9 mouse cellular contexts compared by ENCODE assay signal in the genomic region with DNA sequence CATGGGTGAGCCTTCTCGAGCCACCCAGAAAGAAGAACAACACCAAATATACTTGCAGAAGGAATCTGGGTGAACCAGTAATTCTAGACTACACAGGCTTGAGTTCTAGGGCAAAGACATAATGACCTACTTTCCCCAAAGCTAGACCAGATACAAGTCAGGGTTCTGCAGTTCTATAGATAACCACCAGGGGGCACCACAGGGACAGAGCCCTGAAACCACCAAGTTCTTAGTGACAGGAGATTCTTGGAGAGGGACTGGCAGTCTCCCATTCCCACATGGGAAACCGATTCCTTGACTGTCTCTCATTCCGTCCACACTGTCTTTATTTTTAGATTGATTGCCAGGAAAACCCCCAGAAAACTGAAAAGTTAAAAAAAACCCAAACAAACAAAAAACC. TPM values are rescaled to one million over a fixed set of nuclear protein-coding genes. Genes with fewer than 3 reads are reported as not detected.
DNase-seq lines count a peak whose midpoint lies in the region; ATAC-seq and TF ChIP-seq lines count a peak whose summit lies in the region.
"Had no signal": no experiment of that assay in that cellular context is flagged by ENCODE, and none has a peak within 500 bp of the region (broad histone marks: within the 10 kb centered on the region; RNA-seq: fewer than 3 reads in every experiment).

No protein-coding gene starts in this region.

- H3K36me3 ChIP-seq in midbrain, embryonic 14.5 days (ENCODE audit: control insufficient read depth, insufficient read depth, low read length) = no peaks in the 10 kb centered on the region
- H3K36me3 ChIP-seq in midbrain, embryonic 16.5 days (ENCODE audit: control insufficient read depth, insufficient read depth, low read length) = no peaks in the 10 kb centered on the region
- no peaks in the 10 kb centered on the region for H3K36me3 ChIP-seq in kidney, adult 2 months (ENCODE audit: control insufficient read depth, insufficient read depth, low read length)
- H3K36me3 ChIP-seq in limb, embryonic 11.5 days (ENCODE audit: control insufficient read depth, insufficient read depth, low read length) = no peaks in the 10 kb centered on the region

- no peak overlapping the region for H3K27ac ChIP-seq in midbrain, embryonic 14.5 days (replicated peaks; ENCODE audit: low read depth, low read length)
- no peak overlapping the region for H3K27ac ChIP-seq in midbrain, embryonic 16.5 days (ENCODE audit: low read length)
- no peak overlapping the region for H3K27ac ChIP-seq in kidney, adult 2 months (ENCODE audit: insufficient read depth, low read depth, low read length)
- no peak overlapping the region for H3K27ac ChIP-seq in limb, embryonic 11.5 days (replicated peaks; ENCODE audit: low read depth, low read length)

- H3K9me3 ChIP-seq in midbrain, embryonic 14.5 days (ENCODE audit: control insufficient read depth, low read length) = no peaks in the 10 kb centered on the region
- H3K9me3 ChIP-seq in midbrain, embryonic 16.5 days (replicated peaks; ENCODE audit: control insufficient read depth, low read length, poor library complexity, severe bottlenecking) = no peaks in the 10 kb centered on the region
- H3K9me3 ChIP-seq in limb, embryonic 11.5 days (ENCODE audit: control insufficient read depth, low read length) = no peaks in the 10 kb centered on the region

- no peak overlapping the region for H3K4me2 ChIP-seq in midbrain, embryonic 14.5 days (ENCODE audit: low read length)
- H3K4me2 ChIP-seq in midbrain, embryonic 16.5 days (ENCODE audit: low read length) = no peak overlapping the region
- no peak overlapping the region for H3K4me2 ChIP-seq in limb, embryonic 11.5 days (ENCODE audit: low read depth, severe bottlenecking)

- H3K4me1 ChIP-seq in midbrain, embryonic 14.5 days (ENCODE audit: control insufficient read depth, insufficient read depth, low read length) = no peaks in the 10 kb centered on the region
- H3K4me1 ChIP-seq in midbrain, embryonic 16.5 days (ENCODE audit: control insufficient read depth, insufficient read depth, low read length) = no peaks in the 10 kb centered on the region
- H3K4me1 ChIP-seq in kidney, adult 2 months (ENCODE audit: control insufficient read depth, insufficient read depth, low read length) = no peaks in the 10 kb centered on the region
- no peaks in the 10 kb centered on the region for H3K4me1 ChIP-seq in limb, embryonic 11.5 days (ENCODE audit: control insufficient read depth, insufficient read depth, low read length)

- DNase-seq in midbrain, embryonic 14.5 days = peak; percentile 86
- DNase-seq in cerebellum, adult 18-20 months = peak; percentile 94 to 95
- DNase-seq in frontal cortex, postnatal 10 days (ENCODE audit: low spot score in 2 of 2) = peak; percentile 74 to 83
- peak; percentile 93 for DNase-seq in kidney, adult 2 months
- DNase-seq in limb, embryonic 11.5 days (ENCODE audit: low spot score) = peak; percentile 90
- peak; percentile 77 for DNase-seq in ovary, postnatal 10 days (ENCODE audit: low spot score)
- DNase-seq in thymus, postnatal 0 days (ENCODE audit: low spot score) = peak; percentile 80

- TF ChIP-seq POLR2A in kidney, adult 2 months (IDR thresholded peaks at IDR 0.05; ENCODE audit: low read depth, low read length) = no peak

- no peak overlapping the region for H3K4me3 ChIP-seq in midbrain, embryonic 14.5 days (replicated peaks; ENCODE audit: low read depth, low read length)
- H3K4me3 ChIP-seq in midbrain, embryonic 16.5 days (ENCODE audit: low read depth, low read length) = no peak overlapping the region
- no peak overlapping the region for H3K4me3 ChIP-seq in kidney, adult 2 months (ENCODE audit: insufficient read depth, low read depth, low read length)
- H3K4me3 ChIP-seq in limb, embryonic 11.5 days (ENCODE audit: low read depth, low read length) = no peak overlapping the region
- H3K4me3 ChIP-seq: erythroblast, embryonic 14.5 days had no signal

- H3K9ac ChIP-seq in midbrain, embryonic 14.5 days (replicated peaks; ENCODE audit: low read length) = no peak overlapping the region
- H3K9ac ChIP-seq in midbrain, embryonic 16.5 days (ENCODE audit: low read depth, low read length) = no peak overlapping the region
- no peak overlapping the region for H3K9ac ChIP-seq in limb, embryonic 11.5 days (ENCODE audit: low read length)

- ATAC-seq in midbrain, embryonic 14.5 days (ENCODE audit: low FRiP score, low TSS enrichment) = no peak
- no peak for ATAC-seq in midbrain, embryonic 16.5 days
- no peak for ATAC-seq in limb, embryonic 11.5 days (ENCODE audit: insufficient number of reproducible peaks, low FRiP score, low TSS enrichment, low read depth)

- TF ChIP-seq CTCF in kidney, adult 2 months (conservative IDR thresholded peaks at IDR 0.05; ENCODE audit: insufficient read depth, insufficient read length, low read depth, low read length) = peak; percentile 78

- H3K27me3 ChIP-seq in midbrain, embryonic 14.5 days (ENCODE audit: control insufficient read depth, insufficient read depth, low read length) = no peaks in the 10 kb centered on the region
- H3K27me3 ChIP-seq in midbrain, embryonic 16.5 days (ENCODE audit: control insufficient read depth, insufficient read depth, low read depth, low read length) = no peaks in the 10 kb centered on the region
- H3K27me3 ChIP-seq in kidney, adult 2 months (replicated peaks; ENCODE audit: control insufficient read depth, insufficient read depth, low read length) = no peaks in the 10 kb centered on the region
- no peaks in the 10 kb centered on the region for H3K27me3 ChIP-seq in limb, embryonic 11.5 days (ENCODE audit: control insufficient read depth, insufficient read depth, low read length)

- WGBS in midbrain, embryonic 14.5 days = 16% methylated on average over 3 of the region's 3 CpGs
- 15% methylated on average over 3 of the region's 3 CpGs for WGBS in midbrain, embryonic 16.5 days
- WGBS in kidney, adult 2 months = 5% methylated on average over 3 of the region's 3 CpGs
- WGBS in limb, embryonic 11.5 days = 25% methylated on average over 3 of the region's 3 CpGs

RNA-seq across cellular contexts. Expression of a gene that starts 40.2 kb away (rescaled TPM):
- 0.18 and 0.26 TPM in 2 replicates for polyA plus RNA-seq in midbrain, embryonic 14.5 days (2014; fragmentation: Nextera tagmentation; extraction: Ambion mirVana)
- polyA plus RNA-seq in midbrain, embryonic 16.5 days (2015; fragmentation: Nextera tagmentation; extraction: Ambion mirVana) = 0.21 TPM in 2 replicates
- 0.05 and 0.11 TPM in 2 replicates for polyA plus RNA-seq in kidney, adult 2 months (2012; rRNA removed)
- 0.32 and 0.35 TPM in 2 replicates for polyA plus RNA-seq in limb, embryonic 11.5 days (2014; fragmentation: Nextera tagmentation; extraction: Ambion mirVana)
- 0.72 and 0.75 TPM in 2 replicates for polyA plus RNA-seq in thymus, postnatal 0 days (2015; fragmentation: Nextera tagmentation; extraction: Ambion mirVana)
- polyA plus RNA-seq: erythroblast, embryonic 14.5 days had no signal
